Mouse (Mus musculus) right cerebral cortex, postnatal 25 days (tissue): Measurements from ENCODE around the gene Dtx3.

Source experiments
- DNase-seq: peaks from one replicate; pipeline ENCODE4 v3.0.0; 2022

The Dtx3 gene

DNA sequence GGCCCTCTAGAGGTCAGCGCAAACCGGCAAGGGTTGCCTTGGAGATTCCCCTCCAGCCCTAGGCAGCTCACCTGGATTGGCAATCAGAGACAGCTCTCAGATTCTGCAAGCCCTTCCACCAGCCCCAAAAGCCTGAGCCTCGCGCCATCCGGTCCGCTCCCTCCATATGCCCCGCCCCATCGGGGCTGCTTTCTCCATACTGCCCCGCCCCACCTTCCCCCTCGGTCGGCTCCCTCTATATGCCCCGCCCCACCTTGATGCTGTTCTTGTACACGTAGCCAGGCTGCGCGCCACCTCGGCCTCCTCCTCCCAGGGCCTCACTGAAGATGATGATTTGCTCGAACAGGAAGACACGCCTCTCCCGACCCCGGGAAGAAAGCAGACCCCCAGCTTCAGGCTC, 11.8 kb downstream of the Dtx3 start:
- no peak for DNase-seq

DNA sequence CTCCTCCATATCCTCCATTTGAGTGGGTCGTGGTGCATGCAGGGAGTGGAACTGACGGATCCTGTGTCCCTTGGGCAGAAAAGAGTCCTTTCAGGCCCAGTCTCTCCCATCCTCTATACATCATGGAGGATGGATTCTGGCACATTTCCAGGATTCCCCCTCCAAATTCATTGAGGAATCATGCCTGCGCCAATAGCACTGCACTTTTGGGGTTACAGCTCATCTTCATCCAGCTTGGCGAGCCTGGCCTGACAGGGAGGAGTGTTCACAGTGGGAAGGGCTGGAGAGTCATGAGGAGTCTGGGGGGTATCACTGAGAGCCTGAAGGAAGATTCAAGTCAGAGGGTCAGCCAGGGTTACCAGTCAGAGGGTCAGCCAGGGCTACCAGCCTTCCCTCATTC, 12.9 kb downstream of the Dtx3 start:
- DNase-seq = no peak

- DNase-seq = no peak
Observed at GRCm38 (mm10) chr10:127181566-127181965, 14.0 kb downstream of the Dtx3 start.

DNA sequence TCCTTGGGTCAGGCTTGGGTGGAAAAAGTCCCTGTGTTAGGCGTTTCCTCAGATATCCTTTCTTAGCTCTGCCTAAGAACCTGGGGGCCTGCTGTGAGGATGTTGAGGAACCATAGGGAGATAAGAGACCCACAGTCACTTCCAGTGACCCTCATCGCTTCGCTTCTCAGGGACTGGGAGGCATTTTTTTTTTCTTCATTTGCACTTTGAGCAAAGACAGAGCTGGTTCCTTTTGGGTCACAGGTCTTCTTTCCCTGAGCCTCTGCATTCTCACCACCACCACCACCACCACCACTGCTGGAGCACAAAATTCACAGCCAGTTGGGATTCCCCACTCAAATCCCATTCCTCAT, 14.9 kb downstream of the Dtx3 start:
- DNase-seq = no peak

DNA sequence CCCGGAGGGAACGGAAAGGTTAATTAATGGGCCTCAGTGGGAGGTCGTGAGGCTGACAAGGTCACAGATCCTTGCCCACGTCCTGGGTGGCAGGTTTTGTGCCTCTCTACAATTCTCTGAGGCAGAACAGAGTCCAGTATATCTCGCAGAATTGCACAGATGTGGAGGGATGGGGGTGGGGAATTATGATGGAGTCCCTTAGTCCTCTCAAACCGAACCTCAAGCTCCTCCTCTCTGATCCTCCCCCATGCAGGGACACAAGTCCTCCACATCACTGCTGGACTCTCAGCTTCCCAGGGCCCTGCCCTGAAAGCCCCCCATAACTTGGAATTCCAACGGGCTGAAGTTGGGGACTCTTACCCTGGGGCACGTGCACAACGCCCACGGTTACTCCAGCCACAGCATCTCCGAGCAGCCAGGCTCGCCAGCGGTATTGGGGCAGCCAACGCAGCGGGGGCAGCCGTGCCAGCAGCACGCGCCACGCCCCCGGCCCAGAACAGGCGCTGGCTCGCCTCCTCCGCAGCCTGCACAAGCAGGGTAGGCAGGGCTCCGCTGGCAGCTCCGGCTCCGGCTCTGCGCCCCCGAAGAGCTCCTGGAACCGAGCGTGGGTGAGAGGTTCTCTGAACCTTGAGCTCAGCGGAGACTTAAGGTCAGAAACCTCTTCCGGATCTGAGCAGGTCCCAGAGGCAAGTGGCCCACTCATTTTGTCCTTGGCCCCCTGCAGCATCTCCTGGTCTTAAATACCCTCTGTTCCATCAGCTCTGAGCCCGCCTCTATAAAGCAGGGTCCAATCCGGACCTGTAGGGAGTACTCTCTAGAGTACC, 15.4 kb downstream of the Dtx3 start, which contains the start of gene Slc26a10:
Gene Slc26a10, minus strand, starts transcription at position 775 of the 824 bp plus-strand sequence.
- peak; percentile 68 for DNase-seq

GRCm38 (mm10) chr10:127178286-127179027, 17.1 kb downstream of the Dtx3 start:
- peak; percentile 3 for DNase-seq

- DNase-seq = peak; percentile 73
Observed at GRCm38 (mm10) chr10:127177719-127178118, 17.8 kb downstream of the Dtx3 start.

GRCm38 (mm10) chr10:127177235-127177634, 18.3 kb downstream of the Dtx3 start:
- DNase-seq = no peak

- DNase-seq = no peak
Observed at GRCm38 (mm10) chr10:127176756-127177155, 18.8 kb downstream of the Dtx3 start.

DNA sequence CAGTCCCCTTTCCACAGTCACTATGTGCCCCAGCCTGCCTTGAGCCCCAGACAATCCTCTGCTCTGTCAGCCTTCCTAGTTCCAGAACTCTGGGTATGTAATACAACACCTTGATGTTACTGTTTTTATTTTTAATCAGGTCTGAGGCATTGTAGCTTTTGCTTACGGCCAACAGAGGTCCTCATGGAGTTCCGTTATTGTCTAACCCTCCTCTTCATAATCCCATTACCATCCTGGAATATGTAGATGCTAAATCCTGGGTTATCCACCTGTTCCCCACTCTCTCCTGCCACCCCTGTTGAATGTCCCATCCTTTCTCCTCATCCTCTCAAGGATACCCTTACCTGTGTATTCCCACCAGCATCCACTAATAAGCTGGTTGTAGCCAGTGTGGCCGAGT, 19.3 kb downstream of the Dtx3 start:
- DNase-seq = no peak

- DNase-seq = no peak
Observed at GRCm38 (mm10) chr10:127174170-127174569, 21.4 kb downstream of the Dtx3 start.

DNA sequence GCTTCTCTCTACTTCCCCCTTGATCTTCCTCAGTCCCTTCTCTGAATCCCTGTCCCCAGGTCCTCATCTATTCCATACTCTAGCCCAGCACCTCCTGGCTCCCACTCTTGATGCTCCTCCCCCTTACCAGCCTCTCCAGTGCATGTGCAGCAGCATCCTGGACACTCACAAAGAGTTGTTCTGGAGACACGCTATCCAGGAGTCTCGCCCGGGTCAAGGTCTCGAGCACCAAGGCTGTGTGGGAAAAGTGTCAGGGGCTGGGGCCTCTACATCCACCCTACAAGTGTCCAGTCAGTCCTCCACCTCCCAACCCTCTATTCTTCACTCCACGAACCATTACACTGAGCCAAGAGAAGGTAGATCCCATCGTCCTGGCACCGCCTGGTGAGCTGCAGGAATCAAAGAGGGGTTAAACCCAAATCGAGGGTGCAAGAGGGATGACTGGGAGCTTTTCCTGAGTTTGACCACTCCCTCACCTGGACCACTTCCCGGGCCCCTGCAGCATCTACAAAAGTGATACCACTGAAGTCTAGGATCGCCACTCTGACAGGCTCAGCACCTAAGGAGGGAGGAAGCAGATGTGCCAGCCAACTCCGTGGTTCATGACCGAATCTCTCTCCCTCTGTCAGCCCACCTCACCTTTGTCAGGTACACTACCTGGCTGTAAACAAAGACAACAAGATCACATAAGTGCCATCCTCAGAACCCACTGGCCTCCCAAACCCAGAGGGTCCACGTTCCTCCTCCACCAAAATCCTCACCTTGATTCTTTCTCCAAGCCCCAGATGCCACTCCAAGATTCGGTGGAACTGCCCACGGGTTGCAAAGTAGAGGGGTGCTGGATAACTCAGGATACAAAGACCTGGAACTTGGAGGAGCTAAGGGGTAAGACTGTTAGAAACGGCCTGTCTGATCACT, 22.1 kb downstream of the Dtx3 start:
- DNase-seq = no peak

GRCm38 (mm10) chr10:127171631-127172200, 23.8 kb downstream of the Dtx3 start:
- no peak for DNase-seq

- DNase-seq = peak; percentile 67
Observed at GRCm38 (mm10) chr10:127170837-127171272, 24.7 kb downstream of the Dtx3 start.

- no peak for DNase-seq
Observed at GRCm38 (mm10) chr10:127170002-127170401, 25.5 kb downstream of the Dtx3 start.

- DNase-seq = no peak
Observed at GRCm38 (mm10) chr10:127167614-127168192, 27.8 kb downstream of the Dtx3 start.

- no peak for DNase-seq
Observed at GRCm38 (mm10) chr10:127166771-127167613, 28.5 kb downstream of the Dtx3 start.

- DNase-seq = no peak
Observed at GRCm38 (mm10) chr10:127166404-127166715, 29.2 kb downstream of the Dtx3 start.

GRCm38 (mm10) chr10:127165654-127166403, 29.7 kb downstream of the Dtx3 start:
- DNase-seq = peak; percentile 69

- DNase-seq = no peak
Observed at GRCm38 (mm10) chr10:127165354-127165653, 30.2 kb downstream of the Dtx3 start.
